ENCODE assay signal across 24 mouse cellular contexts in the genomic region with DNA sequence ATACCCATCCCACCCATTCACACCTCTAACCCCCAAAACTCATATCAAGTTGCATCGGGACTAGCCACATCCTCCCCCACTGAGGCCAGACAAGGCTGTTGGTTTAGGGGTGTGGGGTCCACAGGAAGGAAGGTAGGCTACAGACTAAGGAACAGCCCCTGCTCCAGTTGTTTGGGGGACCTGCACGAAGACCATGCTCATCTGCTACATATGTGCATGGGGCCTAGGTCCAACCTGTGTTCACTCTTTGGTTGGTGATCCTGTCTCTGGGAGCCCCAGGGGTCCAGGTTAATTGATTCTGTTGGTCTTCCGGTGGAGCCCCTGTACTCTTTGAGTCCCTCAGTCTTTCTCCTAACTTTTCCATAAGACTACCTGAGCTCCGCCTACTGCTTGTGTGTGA. TPM values are rescaled to one million over a fixed set of nuclear protein-coding genes. Genes with fewer than 3 reads are reported as not detected.
A peak's percentile ranks its signal among the peaks of the same experiment; 100 is the strongest.
DNase-seq lines count a peak whose midpoint lies in the region; ATAC-seq and TF ChIP-seq lines count a peak whose summit lies in the region.
"Had no signal": no experiment of that assay in that cellular context is flagged by ENCODE, and none has a peak within 500 bp of the region (broad histone marks: within the 10 kb centered on the region; RNA-seq: fewer than 3 reads in every experiment).

No protein-coding gene starts in this region.

- peak; percentile 78 for DNase-seq in heart, adult 11 months
- DNase-seq in heart, adult 8-10 months (ENCODE audit: low spot score) = no peak
- no peak for DNase-seq in liver, adult 2 months (ENCODE audit: extremely low read depth, low read depth, low spot score)
- DNase-seq in lung, adult 2 months = no peak
- peak; percentile 61 for DNase-seq in midbrain, embryonic 11.5 days (ENCODE audit: low spot score, missing footprints)
- DNase-seq in midbrain, embryonic 10.5 days (ENCODE audit: low spot score) = no peak
- DNase-seq: adrenal gland, adult 2 months; adrenal gland, adult 8-10 months; adrenal gland, postnatal 10 days; adrenal gland, postnatal 14 days; adrenal gland, postnatal 25 days; adrenal gland, postnatal 36 days; B cell, adult 2 months; cerebellum, adult 11 months; cerebellum, adult 11-12 months had no signal

- H3K4me3 ChIP-seq in liver, adult 2 months (ENCODE audit: insufficient read depth, low read depth, low read length) = no peak overlapping the region
- H3K4me3 ChIP-seq in liver, embryonic 12.5 days = no peak overlapping the region
- no peak overlapping the region for H3K4me3 ChIP-seq in lung, embryonic 15.5 days
- H3K4me3 ChIP-seq in lung, adult 2 months (replicated peaks; ENCODE audit: extremely low read depth, low read depth, low read length) = no peak overlapping the region
- no peak overlapping the region for H3K4me3 ChIP-seq in midbrain, embryonic 11.5 days (ENCODE audit: low read depth, low read length)
- H3K4me3 ChIP-seq in midbrain, embryonic 10.5 days = no peak overlapping the region

- H3K4me2 ChIP-seq in liver, embryonic 12.5 days = no peak overlapping the region
- no peak overlapping the region for H3K4me2 ChIP-seq in lung, embryonic 15.5 days
- H3K4me2 ChIP-seq in midbrain, embryonic 11.5 days = no peak overlapping the region

- no peak for ATAC-seq in liver, embryonic 12.5 days
- 0 out of 2 replicates have a peak, but pooled peaks have one; percentile 23 for ATAC-seq in lung, embryonic 15.5 days (ENCODE audit: borderline replicate concordance, extremely low read depth, low FRiP score, low TSS enrichment)
- ATAC-seq in midbrain, embryonic 11.5 days (ENCODE audit: low FRiP score) = no peak
- ATAC-seq: activated CD4-positive, CD25-positive, alpha-beta regulatory T cell, adult 4 months; CD4-positive, CD25-positive, alpha-beta regulatory T cell, adult 4 months; Patski had no signal

- H3K36me3 ChIP-seq in liver, adult 2 months (ENCODE audit: control insufficient read depth, insufficient read depth, low read length) = peaks cover 31% of the 10 kb centered on the region
- H3K36me3 ChIP-seq in liver, embryonic 12.5 days = no peaks in the 10 kb centered on the region
- H3K36me3 ChIP-seq in lung, embryonic 15.5 days = no peaks in the 10 kb centered on the region
- H3K36me3 ChIP-seq in midbrain, embryonic 11.5 days (ENCODE audit: control insufficient read depth, insufficient read depth, low read length) = no peaks in the 10 kb centered on the region
- no peaks in the 10 kb centered on the region for H3K36me3 ChIP-seq in midbrain, embryonic 10.5 days
- H3K36me3 ChIP-seq: G1E had no signal

- H3K9me3 ChIP-seq in liver, embryonic 12.5 days (replicated peaks) = no peaks in the 10 kb centered on the region
- H3K9me3 ChIP-seq in lung, embryonic 15.5 days = no peaks in the 10 kb centered on the region
- no peaks in the 10 kb centered on the region for H3K9me3 ChIP-seq in midbrain, embryonic 11.5 days (ENCODE audit: control insufficient read depth, low read length)
- H3K9me3 ChIP-seq in midbrain, embryonic 10.5 days (replicated peaks) = no peaks in the 10 kb centered on the region
- H3K9me3 ChIP-seq: G1E had no signal

- no peaks in the 10 kb centered on the region for H3K27me3 ChIP-seq in liver, adult 2 months (ENCODE audit: control insufficient read depth, insufficient read depth, low read length)
- H3K27me3 ChIP-seq in liver, embryonic 12.5 days (replicated peaks) = no peaks in the 10 kb centered on the region
- H3K27me3 ChIP-seq in lung, embryonic 15.5 days = no peaks in the 10 kb centered on the region
- no peaks in the 10 kb centered on the region for H3K27me3 ChIP-seq in midbrain, embryonic 11.5 days (ENCODE audit: control insufficient read depth, insufficient read depth, low read length)
- no peaks in the 10 kb centered on the region for H3K27me3 ChIP-seq in midbrain, embryonic 10.5 days (ENCODE audit: low read depth, poor library complexity, severe bottlenecking)
- H3K27me3 ChIP-seq: CH12.LX, Patski had no signal

- TF ChIP-seq POLR2A in liver, adult 2 months (IDR thresholded peaks at IDR 0.05; ENCODE audit: extremely low read depth, insufficient read depth, low read length) = no peak
- no peak for TF ChIP-seq POLR2A in lung, adult 2 months (IDR thresholded peaks at IDR 0.05; ENCODE audit: borderline replicate concordance, extremely low read depth, low read depth, low read length)

- H3K79me2 ChIP-seq in liver, adult 2 months (ENCODE audit: control insufficient read depth, insufficient read depth, low read length) = peaks cover 14% of the 10 kb centered on the region; the same call in 1 of the 2 replicates

- no peak for TF ChIP-seq CTCF in liver, adult 2 months (IDR thresholded peaks at IDR 0.05; ENCODE audit: low read depth, low read length)
- no peak for TF ChIP-seq CTCF in lung, adult 2 months (IDR thresholded peaks at IDR 0.05; ENCODE audit: insufficient read depth, low read length)

- peaks cover 39% of the 10 kb centered on the region for H3K4me1 ChIP-seq in liver, adult 2 months (ENCODE audit: control insufficient read depth, insufficient read depth, low read length)
- peaks cover 6% of the 10 kb centered on the region for H3K4me1 ChIP-seq in liver, embryonic 12.5 days
- H3K4me1 ChIP-seq in lung, embryonic 15.5 days = no peaks in the 10 kb centered on the region; the same call in 1 of the 2 replicates
- no peaks in the 10 kb centered on the region for H3K4me1 ChIP-seq in lung, adult 2 months (ENCODE audit: control insufficient read depth, insufficient read depth, low read length)
- no peaks in the 10 kb centered on the region for H3K4me1 ChIP-seq in midbrain, embryonic 11.5 days (ENCODE audit: control insufficient read depth, insufficient read depth, low read length)
- H3K4me1 ChIP-seq in midbrain, embryonic 10.5 days = peaks cover 6% of the 10 kb centered on the region

- H3K27ac ChIP-seq in liver, adult 2 months (replicated peaks; ENCODE audit: insufficient read depth, low read depth, low read length) = peak overlapping the region; percentile 18; the same call in 1 of the 2 replicates
- no peak overlapping the region for H3K27ac ChIP-seq in liver, embryonic 12.5 days
- no peak overlapping the region for H3K27ac ChIP-seq in lung, embryonic 15.5 days
- no peak overlapping the region for H3K27ac ChIP-seq in midbrain, embryonic 11.5 days (ENCODE audit: low read depth, low read length)
- H3K27ac ChIP-seq in midbrain, embryonic 10.5 days (replicated peaks) = no peak overlapping the region

- H3K9ac ChIP-seq in liver, adult 2 months (ENCODE audit: low read depth, low read length) = no peak overlapping the region
- no peak overlapping the region for H3K9ac ChIP-seq in liver, embryonic 12.5 days
- H3K9ac ChIP-seq in lung, embryonic 15.5 days = no peak overlapping the region
- no peak overlapping the region for H3K9ac ChIP-seq in midbrain, embryonic 11.5 days (ENCODE audit: low read length)

- 88% methylated on average over 4 of the region's 4 CpGs for WGBS in liver, adult 2 months
- WGBS in liver, embryonic 12.5 days (ENCODE audit: insufficient replicate concordance) = 79% methylated on average over 4 of the region's 4 CpGs
- WGBS in lung, embryonic 15.5 days = 96% methylated on average over 4 of the region's 4 CpGs
- 92% methylated on average over 4 of the region's 4 CpGs for WGBS in lung, adult 2 months
- WGBS in midbrain, embryonic 11.5 days = 91% methylated on average over 4 of the region's 4 CpGs
- WGBS in midbrain, embryonic 10.5 days = 96% methylated on average over 4 of the region's 4 CpGs

RNA-seq across cellular contexts. Expression of a gene that starts 13.0 kb away (rescaled TPM):
- under 1 TPM; 0.35 to 0.50 (median 0.41) TPM for total RNA-seq in heart, adult 8-10 months (2022)
- 131 and 168 TPM in 2 replicates for total RNA-seq in liver, adult 2 months (2014; rRNA removed)
- polyA plus RNA-seq in liver, adult 2 months (2012; rRNA removed) = 52.2 and 58.4 TPM in 2 replicates
- polyA plus RNA-seq in liver, embryonic 12.5 days (2016; fragmentation: Nextera tagmentation; extraction: Ambion mirVana) = 2.2 and 2.8 TPM in 2 replicates
- polyA plus RNA-seq in lung, embryonic 15.5 days (2015; fragmentation: Nextera tagmentation; extraction: Ambion mirVana) = 0.16 and 0.30 TPM in 2 replicates
- polyA plus RNA-seq in lung, adult 2 months (2012; rRNA removed) = 0.19 and 0.25 TPM in 2 replicates
- 0.08 and 0.27 TPM in 2 replicates for polyA plus RNA-seq in midbrain, embryonic 11.5 days (2014; fragmentation: Nextera tagmentation; extraction: Ambion mirVana)
- polyA plus RNA-seq in midbrain, embryonic 10.5 days (2016; fragmentation: Nextera tagmentation; extraction: Ambion mirVana) = 0.07 and 0.20 TPM in 2 replicates
- total RNA-seq: CH12.LX, ES-E14, G1E, MEL had no signal
- polyA plus RNA-seq: activated CD4-positive, CD25-positive, alpha-beta regulatory T cell, adult 4 months; CD4-positive, CD25-positive, alpha-beta regulatory T cell, adult 4 months; G1E had no signal

Comparison
In these comparisons a context has a peak if more than half of its experiments do, and no peak if none do; other contexts are left out.
1. DNase-seq: peak in heart, adult 11 months (single experiment) and midbrain, embryonic 11.5 days (single experiment); none in heart, adult 8-10 months (single experiment), liver, adult 2 months (single experiment), lung, adult 2 months (single experiment) and midbrain, embryonic 10.5 days (single experiment).
2. RNA of a gene that starts 13.0 kb away (polyA plus RNA-seq): 52.2 to 58.4 TPM in liver, adult 2 months; 2.2 to 2.8 TPM in liver, embryonic 12.5 days, 0.08 to 0.27 TPM in midbrain, embryonic 11.5 days, 0.19 to 0.25 TPM in lung, adult 2 months, 0.16 to 0.30 TPM in lung, embryonic 15.5 days and 0.07 to 0.20 TPM in midbrain, embryonic 10.5 days; every median in the first group is over 10 times any median in the second.